Mouse (Mus musculus): ENCODE measurements around the gene Ppp2r5a.

- TF ChIP-seq POLR2A (IDR thresholded peaks at IDR 0.05; ENCODE audit: control insufficient read depth, low read depth, low read length) (no peak), CTCF (IDR thresholded peaks at IDR 0.05; ENCODE audit: control insufficient read depth, insufficient read depth, insufficient replicate concordance, low read depth, low read length) (no peak)
These were observed 41.4 kb upstream of the Ppp2r5a start for GRCm38 (mm10) chr1:191444467-191444866.

Data from testis, adult 2 months (tissue).